Comparison of ENCODE assay signal across 10 mouse cellular contexts in genomic region chr1:161180674-161181073, GRCm38 (mm10). TPM values are rescaled to one million over a fixed set of nuclear protein-coding genes. Genes with fewer than 3 reads are reported as not detected.
A peak's percentile ranks its signal among the peaks of the same experiment; 100 is the strongest.
DNase-seq lines count a peak whose midpoint lies in the region; ATAC-seq and TF ChIP-seq lines count a peak whose summit lies in the region.
"Had no signal": no experiment of that assay in that cellular context is flagged by ENCODE, and none has a peak within 500 bp of the region (broad histone marks: within the 10 kb centered on the region; RNA-seq: fewer than 3 reads in every experiment).

No protein-coding gene starts in this region.

- no peak for TF ChIP-seq POLR2A in kidney, adult 2 months (IDR thresholded peaks at IDR 0.05; ENCODE audit: low read depth, low read length)

- H3K9me3 ChIP-seq in kidney, embryonic 16.5 days (ENCODE audit: low read length): peaks cover 7% of the 10 kb centered on the region

- H3K27me3 ChIP-seq in kidney, adult 2 months (replicated peaks; ENCODE audit: control insufficient read depth, insufficient read depth, low read length): no peaks in the 10 kb centered on the region
- no peaks in the 10 kb centered on the region for H3K27me3 ChIP-seq in kidney, embryonic 16.5 days (ENCODE audit: insufficient read depth, low read length)
- H3K27me3 ChIP-seq: megakaryocyte, embryonic 14.5 days had no signal

- 65% methylated on average over 8 of the region's 8 CpGs for WGBS in kidney, adult 2 months
- 56% methylated on average over 8 of the region's 8 CpGs for WGBS in kidney, embryonic 16.5 days

- no peak overlapping the region for H3K4me2 ChIP-seq in kidney, embryonic 16.5 days (replicated peaks; ENCODE audit: low read depth, low read length)

- H3K9ac ChIP-seq in kidney, embryonic 16.5 days (replicated peaks; ENCODE audit: low read length): no peak overlapping the region

- peak; percentile 72 for TF ChIP-seq CTCF in kidney, adult 2 months (conservative IDR thresholded peaks at IDR 0.05; ENCODE audit: insufficient read depth, insufficient read length, low read depth, low read length)

- no peak overlapping the region for H3K4me3 ChIP-seq in kidney, adult 2 months (ENCODE audit: insufficient read depth, low read depth, low read length)
- H3K4me3 ChIP-seq in kidney, embryonic 16.5 days (ENCODE audit: low read length): no peak overlapping the region
- H3K4me3 ChIP-seq: megakaryocyte, embryonic 14.5 days had no signal

- H3K36me3 ChIP-seq in kidney, adult 2 months (ENCODE audit: control insufficient read depth, insufficient read depth, low read length): no peaks in the 10 kb centered on the region
- H3K36me3 ChIP-seq in kidney, embryonic 16.5 days (ENCODE audit: insufficient read depth, low read length): no peaks in the 10 kb centered on the region

- peak; percentile 56 for DNase-seq in kidney, adult 2 months
- peak; percentile 59 for DNase-seq in MEL-GATA-1-ER (ENCODE audit: extremely low read depth, low read depth)
- DNase-seq in cerebellum, adult 11 months: peak; percentile 7
- peak; percentile 52 for DNase-seq in left cerebral cortex, postnatal 4 days
- DNase-seq in retina, adult 2 months (ENCODE audit: low read depth, low spot score): peak; percentile 23
- DNase-seq in yolk sac, embryonic 10.5 days (ENCODE audit: low spot score): peak; percentile 9

- intact Hi-C loops in left cerebral cortex, postnatal 4 days (cut with DNase I): no loop called here

- no peak overlapping the region for H3K27ac ChIP-seq in kidney, adult 2 months (ENCODE audit: insufficient read depth, low read depth, low read length)
- H3K27ac ChIP-seq in kidney, embryonic 16.5 days (ENCODE audit: low read length): no peak overlapping the region

- no peaks in the 10 kb centered on the region for H3K4me1 ChIP-seq in kidney, adult 2 months (ENCODE audit: control insufficient read depth, insufficient read depth, low read length)
- no peaks in the 10 kb centered on the region for H3K4me1 ChIP-seq in kidney, embryonic 16.5 days (ENCODE audit: insufficient read depth, low read length)

- ATAC-seq in kidney, embryonic 16.5 days (ENCODE audit: low FRiP score, low TSS enrichment): no peak
- ATAC-seq in granulocyte monocyte progenitor cell, adult 5-6 weeks (replicated peaks; ENCODE audit: poor library complexity, severe bottlenecking): peak; percentile 88

RNA-seq across cellular contexts. Expression of gene Tex50, which starts 21.6 kb away (rescaled TPM):
- not detected in 2 replicates for polyA plus RNA-seq in kidney, adult 2 months (2012; rRNA removed)
- 0.35 and 0.62 TPM in 2 replicates for polyA plus RNA-seq in kidney, embryonic 16.5 days (2015; fragmentation: Nextera tagmentation; extraction: Ambion mirVana)
- not detected in 2 replicates for total RNA-seq in granulocyte monocyte progenitor cell, adult 5-6 weeks (2014; fragmentation: Nextera tagmentation)
- not detected in 2 replicates for total RNA-seq in granulocyte monocyte progenitor cell, adult 5-6 weeks (2017)
- not detected for total RNA-seq in left cerebral cortex, postnatal 4 days (2021)
- total RNA-seq: gastrocnemius, postnatal 4 days had no signal

RNA-seq across cellular contexts. Expression of gene Ankrd45, which starts 38.2 kb away (rescaled TPM):
- polyA plus RNA-seq in kidney, adult 2 months (2012; rRNA removed): 1.2 and 1.5 TPM in 2 replicates
- 4.9 and 5.3 TPM in 2 replicates for polyA plus RNA-seq in kidney, embryonic 16.5 days (2015; fragmentation: Nextera tagmentation; extraction: Ambion mirVana)
- not detected in 2 replicates for total RNA-seq in granulocyte monocyte progenitor cell, adult 5-6 weeks (2014; fragmentation: Nextera tagmentation)
- not detected in 2 replicates for total RNA-seq in granulocyte monocyte progenitor cell, adult 5-6 weeks (2017)
- 10 to 100 TPM; 46.8 to 56.4 TPM for total RNA-seq in left cerebral cortex, postnatal 4 days (2021)
- total RNA-seq: gastrocnemius, postnatal 4 days had no signal

RNA-seq across cellular contexts. Expression of gene Klhl20, which starts 49.4 kb away (rescaled TPM):
- polyA plus RNA-seq in kidney, adult 2 months (2012; rRNA removed): 7.2 and 7.9 TPM in 2 replicates
- polyA plus RNA-seq in kidney, embryonic 16.5 days (2015; fragmentation: Nextera tagmentation; extraction: Ambion mirVana): 16.1 and 18.5 TPM in 2 replicates
- total RNA-seq in granulocyte monocyte progenitor cell, adult 5-6 weeks (2014; fragmentation: Nextera tagmentation): 26.1 and 27.8 TPM in 2 replicates
- 12.7 and 14.5 TPM in 2 replicates for total RNA-seq in granulocyte monocyte progenitor cell, adult 5-6 weeks (2017)
- total RNA-seq in left cerebral cortex, postnatal 4 days (2021): 10 to 100 TPM; 24.1 to 26.2 TPM

Comparison
In these comparisons a context has a peak if more than half of its experiments do, and no peak if none do; other contexts are left out.
1. DNase-seq: peak in every context shown above with its lines; median percentile 59 in MEL-GATA-1-ER; 56 in kidney, adult 2 months; 52 in left cerebral cortex, postnatal 4 days; 23 in retina, adult 2 months; 9 in yolk sac, embryonic 10.5 days; 7 in cerebellum, adult 11 months.
2. RNA of gene Ankrd45, which starts 38.2 kb away (total RNA-seq): 46.8 to 56.4 TPM in left cerebral cortex, postnatal 4 days; not detected in granulocyte monocyte progenitor cell, adult 5-6 weeks; every median in the first group is over 10 times any median in the second.